ENCODE assay signal across 8 mouse cellular contexts in genomic region chr8:12561403-12561960, GRCm38 (mm10). TPM values are rescaled to one million over a fixed set of nuclear protein-coding genes. Genes with fewer than 3 reads are reported as not detected.
DNase-seq lines count a peak whose midpoint lies in the region; ATAC-seq and TF ChIP-seq lines count a peak whose summit lies in the region.

No protein-coding gene starts in this region.

- H3K4me2 ChIP-seq in midbrain, postnatal 0 days (ENCODE audit: low read depth, low read length, poor library complexity, severe bottlenecking): no peak overlapping the region

- no peaks in the 10 kb centered on the region for H3K36me3 ChIP-seq in heart, embryonic 10.5 days
- no peaks in the 10 kb centered on the region for H3K36me3 ChIP-seq in midbrain, postnatal 0 days (ENCODE audit: insufficient read depth, low read length)

- no peak for ATAC-seq in midbrain, postnatal 0 days (ENCODE audit: low FRiP score)

- 19% methylated on average over 11 of the region's 11 CpGs for WGBS in heart, embryonic 10.5 days
- 22% methylated on average over 11 of the region's 11 CpGs for WGBS in midbrain, postnatal 0 days

- peak; percentile 79 for TF ChIP-seq CTCF in midbrain, postnatal 0 days (IDR thresholded peaks at IDR 0.05)

- peak; percentile 24 for DNase-seq in heart, adult 8-10 months (ENCODE audit: low spot score)
- no peak for DNase-seq in heart, embryonic 10.5 days (ENCODE audit: low spot score)
- DNase-seq in adrenal gland, adult 18-20 months (ENCODE audit: low spot score in 2 of 2): peak; percentile 63 to 65
- peak; percentile 87 for DNase-seq in embryo, embryonic 10.5 days (ENCODE audit: low spot score)
- DNase-seq in heart, postnatal 25 days (ENCODE audit: low spot score): peak; percentile 4
- peak; percentile 49 to 50 for DNase-seq in left cerebral cortex, adult 8-10 months (ENCODE audit: low spot score in 2 of 2)
- DNase-seq in midbrain, postnatal 0 days (ENCODE audit: low spot score): peak; percentile 69
- peak; percentile 4 to 44 for DNase-seq in thymus, postnatal 10 days (ENCODE audit: low spot score in 2 of 2)

- no peak overlapping the region for H3K9ac ChIP-seq in midbrain, postnatal 0 days (replicated peaks; ENCODE audit: low read length, poor library complexity, severe bottlenecking)

- no peaks in the 10 kb centered on the region for H3K4me1 ChIP-seq in heart, embryonic 10.5 days
- H3K4me1 ChIP-seq in midbrain, postnatal 0 days (ENCODE audit: insufficient read depth, low read length): no peaks in the 10 kb centered on the region

- no peak overlapping the region for H3K27ac ChIP-seq in heart, embryonic 10.5 days
- H3K27ac ChIP-seq in midbrain, postnatal 0 days (ENCODE audit: low read depth, low read length): no peak overlapping the region

- H3K27me3 ChIP-seq in heart, embryonic 10.5 days (ENCODE audit: insufficient read depth, poor library complexity, severe bottlenecking): peaks cover 88% of the 10 kb centered on the region
- 0 out of 2 replicates have a peak, but pooled peaks cover 12% of the 10 kb centered on the region for H3K27me3 ChIP-seq in midbrain, postnatal 0 days (ENCODE audit: insufficient read depth, low read length)

- intact Hi-C loops in heart, postnatal 25 days (cut with DNase I): loop anchor here (1.0 to 5.0 kb wide), 2 partner anchors 116 to 604 kb away; no protein-coding TSS in a partner anchor

- H3K4me3 ChIP-seq in heart, embryonic 10.5 days: no peak overlapping the region
- no peak overlapping the region for H3K4me3 ChIP-seq in midbrain, postnatal 0 days (ENCODE audit: low read depth, low read length)

- H3K9me3 ChIP-seq in heart, embryonic 10.5 days: no peaks in the 10 kb centered on the region
- no peaks in the 10 kb centered on the region for H3K9me3 ChIP-seq in midbrain, postnatal 0 days (ENCODE audit: low read length)

RNA-seq across cellular contexts. Expression of gene Spaca7, which starts 11.3 kb away (rescaled TPM):
- not detected for total RNA-seq in heart, adult 8-10 months (2022)
- polyA plus RNA-seq in heart, embryonic 10.5 days (2016; fragmentation: Nextera tagmentation; extraction: Ambion mirVana): not detected in 2 replicates
- not detected for total RNA-seq in adrenal gland, adult 18-20 months (2021)
- not detected for total RNA-seq in heart, postnatal 25 days (2021)
- total RNA-seq in left cerebral cortex, adult 8-10 months (2022): not detected
- total RNA-seq in midbrain, postnatal 0 days (2014; rRNA removed): not detected in 2 replicates
- polyA plus RNA-seq in midbrain, postnatal 0 days (2015; fragmentation: Nextera tagmentation; extraction: Ambion mirVana): not detected in 2 replicates
